Mouse (Mus musculus) heart, postnatal 0 days (tissue): ENCODE data around the gene Fbxo24. TPM values are rescaled to one million over a fixed set of nuclear protein-coding genes. Genes with fewer than 3 reads are reported as not detected.
A peak's percentile ranks its signal among the peaks of the same experiment; 100 is the strongest.

Experiments
- ATAC-seq: fragments of 200-750 bp; cut with Nextera tagmentation; 2 replicates; pipeline ENCODE4 v1.8.0; 2017; ENCODE audit warnings: low read depth, moderate number of reproducible peaks, moderate library complexity; ENCODE audit not compliant: insufficient read depth
- DNase-seq: peaks from one replicate; pipeline ENCODE4 v3.0.0-alpha.2; 2016; ENCODE audit warnings: low spot score
- H3K27ac ChIP-seq: fragments of 300-500 bp; sonication (generic); 2 replicates; pipeline ENCODE4 v1.5.1; 2014; ENCODE audit warnings: low read depth, mild to moderate bottlenecking
- H3K27me3 ChIP-seq: fragments of 300-500 bp; sonication (generic); 2 replicates; pipeline ENCODE4 v1.6.1; 2014; ENCODE audit warnings: low read length, mixed read lengths; ENCODE audit not compliant: control insufficient read depth, insufficient read depth
- H3K36me3 ChIP-seq: fragments of 300-500 bp; sonication (generic); replicated peaks from 2 replicates; pipeline ENCODE4 v1.6.1; 2014; ENCODE audit warnings: low read length, mixed read lengths; ENCODE audit not compliant: control insufficient read depth, insufficient read depth
- H3K4me1 ChIP-seq: fragments of 300-500 bp; sonication (generic); 2 replicates; pipeline ENCODE4 v1.6.1; 2014; ENCODE audit warnings: antibody characterized with exemption; ENCODE audit not compliant: control insufficient read depth, insufficient read depth
- H3K4me2 ChIP-seq: fragments of 300-500 bp; sonication (generic); 2 replicates; pipeline ENCODE4 v1.6.1; 2014; ENCODE audit warnings: low read depth, mild to moderate bottlenecking, low read length, moderate library complexity
- H3K4me3 ChIP-seq: fragments of 300-500 bp; sonication (generic); 2 replicates; pipeline ENCODE4 v1.5.1; 2014; ENCODE audit warnings: low read depth, low read length
- H3K9ac ChIP-seq: fragments of 300-500 bp; sonication (generic); replicated peaks from 2 replicates; pipeline ENCODE4 v1.6.1; 2014; ENCODE audit warnings: low read depth, low read length, mixed read lengths
- H3K9me3 ChIP-seq: fragments of 300-500 bp; sonication (generic); replicated peaks from 2 replicates; pipeline ENCODE4 v1.6.1; 2016; ENCODE audit warnings: low read length; ENCODE audit not compliant: control insufficient read depth
- CTCF ChIP-seq: IDR thresholded peaks from 2 replicates; pipeline ENCODE4 v1.5.1; 2016; ENCODE audit warnings: antibody characterized with exemption, control low read depth, low read depth
- EP300 ChIP-seq: IDR thresholded peaks from 2 replicates; pipeline ENCODE4 v1.6.1; 2016; ENCODE audit warnings: antibody characterized with exemption, low read depth
- WGBS: fragments of 180-500 bp; shearing (Covaris S2); extraction: QIAGEN DNeasy Blood & Tissue Kit; methylation state at CpG from one replicate; pipeline ENCODE4 v1.1.7; 2014; 5-methylcytosine and 5-hydroxymethylcytosine counted together
- polyA plus RNA-seq: library from polyadenylated mRNA; unstranded; fragments of >200 nt; fragmentation: Nextera tagmentation; extraction: Ambion mirVana; gene quantifications from 2 replicates; pipeline ENCODE4 v1.2.1, GENCODE M21; 2015
- total RNA-seq: library from RNA; depleted of rRNA; stranded (reverse); fragments of >200 nt; gene quantifications from 2 replicates; pipeline ENCODE4 v1.2.3, GENCODE M21; 2014; ENCODE audit warnings: low replicate concordance

The Fbxo24 gene
- total and polyA plus RNA-seq, 2 experiments from 2014 or later = 0.16 to 0.65 TPM

GRCm38 (mm10) chr5:137580246-137580645 is 48.6 kb downstream of the Fbxo24 start:
- WGBS = 59% methylated on average over 6 of the region's 6 CpGs
- Histone ChIP-seq H3K4me1 (no peaks in the 10 kb centered on the region), H3K4me2 (no peak overlapping the region), H3K27ac (no peak overlapping the region), H3K9me3 (no peaks in the 10 kb centered on the region), H3K27me3 (peaks cover 27% of the 10 kb centered on the region), H3K36me3 (no peaks in the 10 kb centered on the region), H3K4me3 (no peak overlapping the region), H3K9ac (no peak overlapping the region)
- ATAC-seq (no peak), DNase-seq (no peak)
- no peak for TF ChIP-seq EP300
- TF ChIP-seq CTCF = no peak

GRCm38 (mm10) chr5:137574470-137574901 is 54.3 kb downstream of the Fbxo24 start:
- TF ChIP-seq EP300 = no peak
- peak; percentile 11 for TF ChIP-seq CTCF
- Histone ChIP-seq H3K4me1 (0 out of 2 replicates have a peak, but pooled peaks cover 3% of the 10 kb centered on the region), H3K4me2 (peak overlapping the region; percentile 50), H3K36me3 (no peaks in the 10 kb centered on the region), H3K4me3 (0 out of 2 replicates have a peak overlapping the region, but pooled peaks have one; percentile 4), H3K9ac (no peak overlapping the region), H3K27ac (no peak overlapping the region), H3K9me3 (no peaks in the 10 kb centered on the region), H3K27me3 (0 out of 2 replicates have a peak, but pooled peaks cover 3% of the 10 kb centered on the region)
- ATAC-seq = peak; percentile 36; the same call in 1 of the 2 replicates
- no peak for DNase-seq
- 5% methylated on average over 27 of the region's 27 CpGs for WGBS

DNA sequence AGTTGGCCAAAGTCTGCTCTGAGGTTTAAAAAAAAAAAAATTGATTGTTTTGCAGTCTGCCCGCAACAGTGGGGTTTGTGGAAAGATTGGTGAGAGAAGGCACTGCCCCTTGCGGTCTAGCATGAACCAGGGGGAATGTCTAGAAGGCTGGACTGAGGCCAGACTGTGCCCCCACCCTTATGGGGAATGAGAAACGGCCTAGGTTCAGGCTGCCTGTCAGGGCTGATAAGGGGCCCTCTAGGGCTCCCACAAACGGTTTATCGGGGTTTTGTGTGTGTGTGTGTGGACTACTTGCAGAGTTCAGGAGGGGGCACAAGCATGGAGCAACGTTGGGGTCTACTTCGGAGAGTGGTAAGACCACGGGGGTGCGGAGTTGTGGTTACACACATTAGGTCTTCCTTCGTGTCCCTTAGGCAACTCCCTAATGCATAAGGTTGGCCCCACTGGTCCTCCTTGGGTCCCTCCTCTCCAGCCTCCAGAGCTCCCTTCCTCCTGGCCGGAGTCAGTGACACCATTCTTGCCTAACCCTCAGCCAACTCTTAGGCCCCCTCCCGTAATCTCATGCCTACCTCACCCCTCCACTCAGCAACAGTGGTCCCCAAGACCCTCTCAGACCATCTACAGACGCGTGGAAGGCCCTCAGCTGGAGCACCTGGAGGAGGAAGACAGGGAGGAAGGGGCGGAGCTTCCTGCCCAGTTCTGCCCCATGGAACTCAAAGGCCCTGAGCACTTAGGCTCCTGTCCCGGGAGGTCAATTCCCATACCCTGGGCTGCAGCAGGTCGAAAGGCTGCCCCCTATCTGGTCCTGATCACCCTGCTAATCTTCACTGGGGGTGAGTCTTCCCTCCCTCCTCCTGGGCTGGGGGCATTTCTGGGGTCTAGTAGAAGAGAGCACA is 57.9 kb downstream of the Fbxo24 start:
- no peak for TF ChIP-seq EP300
- no peak for TF ChIP-seq CTCF
- Histone ChIP-seq H3K9me3 (no peaks in the 10 kb centered on the region), H3K4me2 (no peak overlapping the region), H3K27ac (no peak overlapping the region), H3K27me3 (0 out of 2 replicates have a peak, but pooled peaks cover 3% of the 10 kb centered on the region), H3K9ac (no peak overlapping the region), H3K4me1 (0 out of 2 replicates have a peak, but pooled peaks cover 3% of the 10 kb centered on the region), H3K4me3 (no peak overlapping the region), H3K36me3 (no peaks in the 10 kb centered on the region)
- no peak for DNase-seq
- no peak for ATAC-seq
- WGBS = 65% methylated on average over 17 of the region's 17 CpGs

GRCm38 (mm10) chr5:137570181-137570580 is 58.6 kb downstream of the Fbxo24 start:
- no peaks in the 10 kb centered on the region for H3K36me3 ChIP-seq
- 0 out of 2 replicates have a peak, but pooled peaks cover 3% of the 10 kb centered on the region for H3K27me3 ChIP-seq
- no peaks in the 10 kb centered on the region for H3K9me3 ChIP-seq
- TF ChIP-seq CTCF (no peak), EP300 (no peak)
- H3K9ac ChIP-seq = no peak overlapping the region
- H3K4me1 ChIP-seq = 0 out of 2 replicates have a peak, but pooled peaks cover 3% of the 10 kb centered on the region
- no peak overlapping the region for H3K4me2 ChIP-seq
- no peak overlapping the region for H3K27ac ChIP-seq
- WGBS = 41% methylated on average over 7 of the region's 7 CpGs
- no peak for DNase-seq
- no peak for ATAC-seq
- H3K4me3 ChIP-seq = no peak overlapping the region

DNA sequence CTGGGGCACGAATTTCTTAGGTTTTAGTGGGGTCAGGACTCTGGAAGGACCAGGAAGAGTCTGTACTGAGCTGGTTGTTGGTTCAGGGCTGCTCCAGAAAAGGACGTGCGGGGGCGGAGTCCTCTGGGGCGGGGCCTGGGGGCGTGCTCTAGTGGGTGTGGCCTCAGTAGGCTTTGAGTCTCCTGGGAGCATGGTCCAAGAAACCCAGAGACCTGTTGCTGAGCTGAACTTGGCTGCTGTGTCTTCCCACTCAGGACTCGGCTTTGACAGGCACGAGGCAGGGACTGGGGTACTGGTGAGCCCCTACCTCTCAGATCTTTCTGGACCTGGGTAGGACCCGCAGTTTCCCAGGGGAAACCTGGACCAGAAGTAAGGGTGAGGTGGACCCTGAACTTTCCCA is 59.1 kb downstream of the Fbxo24 start, which contains the start of gene Tfr2:
TSS of gene Tfr2 (plus strand) at position 176 of the 400 bp plus-strand sequence.
- peak; percentile 61; the same call in 1 of the 2 replicates for ATAC-seq
- no peak within 1 kb of the TSS for H3K27ac ChIP-seq
- WGBS = 18% methylated on average over 9 of the region's 9 CpGs
- no peak within 1 kb of the TSS for H3K4me3 ChIP-seq
- no peaks in the 10 kb centered on the region for H3K36me3 ChIP-seq
- H3K4me2 ChIP-seq = no peak within 1 kb of the TSS
- H3K4me1 ChIP-seq = 0 out of 2 replicates have a peak, but pooled peaks cover 2% of the 10 kb centered on the region
- TF ChIP-seq EP300 (no peak), CTCF (no peak)
- H3K9ac ChIP-seq = no peak within 1 kb of the TSS
- 0 out of 2 replicates have a peak, but pooled peaks cover 3% of the 10 kb centered on the region for H3K27me3 ChIP-seq
- H3K9me3 ChIP-seq = no peaks in the 10 kb centered on the region
- DNase-seq = no peak
